Mouse (Mus musculus): ENCODE data around the gene Paqr3. TPM values are rescaled to one million over a fixed set of nuclear protein-coding genes. Genes with fewer than 3 reads are reported as not detected.

Gene Paqr3
- 1.8 and 2.7 TPM in 2 replicates for polyA plus RNA-seq (2015; fragmentation: Nextera tagmentation; extraction: Ambion mirVana)

GRCm38 (mm10) chr5:97111207-97111910, at the start of gene Paqr3:
Paqr3 (minus strand) TSS chr5:97111596.
- H3K4me1 ChIP-seq (replicated peaks; ENCODE audit: control insufficient read depth, insufficient read depth, low read length) = peaks cover 7% of the 10 kb centered on the region
- peak within 1 kb of the TSS; percentile 46; the same call in 1 of the 2 replicates for H3K27ac ChIP-seq (ENCODE audit: low read length)
- peak within 1 kb of the TSS; percentile 97 for H3K4me2 ChIP-seq (ENCODE audit: low read depth, low read length)
- no peaks in the 10 kb centered on the region for H3K36me3 ChIP-seq (ENCODE audit: control insufficient read depth, insufficient read depth, low read length)
- H3K9ac ChIP-seq (ENCODE audit: low read length) = peak within 1 kb of the TSS; percentile 81
- no peaks in the 10 kb centered on the region for H3K27me3 ChIP-seq (ENCODE audit: control insufficient read depth, insufficient read depth, low read depth, low read length)
- no peaks in the 10 kb centered on the region for H3K9me3 ChIP-seq (ENCODE audit: control insufficient read depth, low read length)
- peak within 1 kb of the TSS; percentile 77 for H3K4me3 ChIP-seq (ENCODE audit: low read length)
- peak; percentile 98 for ATAC-seq (ENCODE audit: low read depth)
- 0% methylated on average over 56 of the region's 62 CpGs for WGBS

DNA sequence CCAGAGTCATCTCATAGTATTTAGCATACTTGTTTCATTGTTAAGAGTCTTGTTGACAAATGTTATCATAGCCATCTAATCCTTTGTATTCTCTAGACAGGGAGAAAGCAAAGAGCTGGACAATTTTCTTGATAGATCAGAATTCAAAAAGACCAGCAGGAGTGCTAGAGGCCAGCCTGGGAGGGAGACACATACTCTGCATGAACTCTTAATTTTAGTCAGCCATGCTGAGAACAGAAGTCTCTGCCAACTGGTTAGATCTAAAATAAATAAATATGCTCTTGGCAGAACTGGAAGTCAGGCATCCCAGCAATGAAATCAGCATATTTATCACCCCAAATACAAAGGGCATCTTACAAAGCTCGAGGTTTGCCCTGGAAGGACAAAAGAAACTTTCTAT, 43.3 kb upstream of the Paqr3 start:
- 14% methylated on average over 1 of the region's 1 CpGs for WGBS
- Histone ChIP-seq H3K4me1 (replicated peaks; ENCODE audit: control insufficient read depth, insufficient read depth, low read length) (no peaks in the 10 kb centered on the region), H3K27ac (ENCODE audit: low read length) (no peak overlapping the region), H3K36me3 (ENCODE audit: control insufficient read depth, insufficient read depth, low read length) (no peaks in the 10 kb centered on the region), H3K9ac (ENCODE audit: low read length) (no peak overlapping the region), H3K9me3 (ENCODE audit: control insufficient read depth, low read length) (no peaks in the 10 kb centered on the region), H3K27me3 (ENCODE audit: control insufficient read depth, insufficient read depth, low read depth, low read length) (no peaks in the 10 kb centered on the region), H3K4me2 (ENCODE audit: low read depth, low read length) (no peak overlapping the region), H3K4me3 (ENCODE audit: low read length) (no peak overlapping the region)
- 0 out of 2 replicates have a peak, but pooled peaks have one; percentile 28 for ATAC-seq (ENCODE audit: low read depth)

DNA sequence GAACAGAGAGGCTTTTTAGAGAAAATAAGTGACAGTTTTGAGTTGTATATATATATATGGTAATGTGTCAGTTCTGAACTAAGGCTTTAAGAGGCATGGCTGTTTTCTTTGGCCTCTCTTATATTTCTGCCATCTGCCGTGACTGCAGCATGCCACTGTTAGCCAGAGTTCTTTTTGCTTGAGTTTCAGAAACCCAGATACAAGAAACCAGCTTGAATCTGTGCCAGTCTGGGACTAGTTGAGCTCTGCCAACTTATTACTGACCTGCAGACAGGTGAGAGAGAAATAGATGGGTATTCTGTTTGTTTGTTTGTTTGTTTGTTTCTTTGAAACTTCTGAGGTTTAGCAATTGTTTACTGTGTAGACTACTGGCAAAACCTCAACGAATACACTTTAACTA, 23.9 kb upstream of the Paqr3 start:
- Histone ChIP-seq H3K36me3 (ENCODE audit: control insufficient read depth, insufficient read depth, low read length) (no peaks in the 10 kb centered on the region), H3K9me3 (ENCODE audit: control insufficient read depth, low read length) (no peaks in the 10 kb centered on the region), H3K4me2 (ENCODE audit: low read depth, low read length) (no peak overlapping the region), H3K9ac (ENCODE audit: low read length) (no peak overlapping the region), H3K27me3 (ENCODE audit: control insufficient read depth, insufficient read depth, low read depth, low read length) (no peaks in the 10 kb centered on the region), H3K4me1 (replicated peaks; ENCODE audit: control insufficient read depth, insufficient read depth, low read length) (no peaks in the 10 kb centered on the region), H3K27ac (ENCODE audit: low read length) (no peak overlapping the region), H3K4me3 (ENCODE audit: low read length) (no peak overlapping the region)
- WGBS = 84% methylated on average over 2 of the region's 2 CpGs
- ATAC-seq (ENCODE audit: low read depth) = no peak

DNA sequence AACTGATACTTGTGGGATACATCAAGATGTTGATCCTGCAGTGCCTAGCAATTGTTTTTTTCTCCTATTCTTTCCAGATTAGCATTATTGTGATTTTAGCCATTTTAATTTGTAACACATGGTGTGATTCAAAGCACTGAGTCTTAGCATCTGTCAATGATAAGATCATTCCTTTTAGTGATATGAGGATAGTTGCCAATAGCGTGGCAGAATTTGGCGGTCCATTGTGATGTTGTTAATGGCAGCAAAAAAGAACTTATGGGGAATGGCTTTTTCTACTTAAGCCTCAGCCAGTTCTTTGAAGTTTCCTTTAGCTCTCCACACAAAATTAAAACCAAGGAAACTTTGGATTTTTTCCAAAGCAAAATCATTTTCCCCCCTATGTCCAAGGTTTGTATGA, 18.2 kb upstream of the Paqr3 start:
- ATAC-seq (ENCODE audit: low read depth) = no peak
- Histone ChIP-seq H3K27ac (ENCODE audit: low read length) (no peak overlapping the region), H3K4me3 (ENCODE audit: low read length) (no peak overlapping the region), H3K4me1 (replicated peaks; ENCODE audit: control insufficient read depth, insufficient read depth, low read length) (no peaks in the 10 kb centered on the region), H3K4me2 (ENCODE audit: low read depth, low read length) (no peak overlapping the region), H3K9ac (ENCODE audit: low read length) (no peak overlapping the region), H3K27me3 (ENCODE audit: control insufficient read depth, insufficient read depth, low read depth, low read length) (peaks cover 3% of the 10 kb centered on the region; the same call in 1 of the 2 replicates), H3K9me3 (ENCODE audit: control insufficient read depth, low read length) (no peaks in the 10 kb centered on the region), H3K36me3 (ENCODE audit: control insufficient read depth, insufficient read depth, low read length) (no peaks in the 10 kb centered on the region)
- WGBS = 83% methylated on average over 2 of the region's 2 CpGs

DNA sequence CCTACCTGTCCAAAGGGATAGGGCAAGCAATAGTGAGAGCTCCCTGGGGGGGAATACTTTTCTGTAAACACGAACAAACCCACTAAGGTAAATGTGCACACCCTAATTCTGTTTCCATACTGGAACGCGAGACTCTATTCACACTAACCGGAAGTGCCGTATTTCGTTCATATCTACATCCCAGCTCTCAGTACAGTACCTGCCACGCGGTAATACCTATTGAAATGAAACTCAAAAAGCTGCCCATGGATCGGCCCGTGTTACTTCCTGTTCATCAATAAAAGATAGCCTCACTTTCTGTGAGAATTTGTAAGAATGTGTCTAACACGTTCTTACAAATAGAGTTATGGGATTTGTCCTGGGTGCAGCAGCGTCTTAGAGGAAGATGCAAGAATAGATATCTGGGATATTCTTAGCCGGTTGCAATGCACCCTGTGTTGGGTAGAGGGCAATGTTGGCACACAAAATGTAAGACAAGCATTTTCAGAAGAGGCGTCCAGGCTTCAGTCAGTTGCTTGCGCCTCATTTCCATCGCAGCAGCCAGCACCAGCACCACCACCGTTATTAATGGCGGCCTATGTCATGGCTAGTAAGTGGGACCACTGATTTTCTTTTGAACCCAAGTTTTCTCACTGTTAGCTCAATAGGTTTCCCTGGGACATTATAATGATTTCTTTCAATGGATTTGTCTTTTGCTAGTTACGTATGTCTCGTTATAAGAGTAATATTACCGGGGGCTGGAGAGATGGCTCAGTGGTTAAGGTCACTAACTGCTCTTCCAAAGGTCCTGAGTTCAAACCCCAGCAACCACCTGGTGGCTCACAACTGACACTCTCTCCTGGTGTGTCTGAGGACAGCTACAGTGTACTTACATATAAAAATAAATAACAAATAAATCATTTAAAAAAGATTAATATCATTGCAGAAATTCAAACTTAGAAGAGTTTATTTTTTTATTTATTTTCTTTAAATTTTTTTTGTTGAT, 17.1 kb upstream of the Paqr3 start:
- no peaks in the 10 kb centered on the region for H3K9me3 ChIP-seq (ENCODE audit: control insufficient read depth, low read length)
- no peak overlapping the region for H3K9ac ChIP-seq (ENCODE audit: low read length)
- H3K27ac ChIP-seq (ENCODE audit: low read length) = no peak overlapping the region
- H3K27me3 ChIP-seq (ENCODE audit: control insufficient read depth, insufficient read depth, low read depth, low read length) = peaks cover 3% of the 10 kb centered on the region; the same call in 1 of the 2 replicates
- no peak overlapping the region for H3K4me2 ChIP-seq (ENCODE audit: low read depth, low read length)
- H3K4me3 ChIP-seq (ENCODE audit: low read length) = no peak overlapping the region
- H3K36me3 ChIP-seq (ENCODE audit: control insufficient read depth, insufficient read depth, low read length) = no peaks in the 10 kb centered on the region
- peak; percentile 45 for ATAC-seq (ENCODE audit: low read depth)
- WGBS = 43% methylated on average over 21 of the region's 21 CpGs
- no peaks in the 10 kb centered on the region for H3K4me1 ChIP-seq (replicated peaks; ENCODE audit: control insufficient read depth, insufficient read depth, low read length)

DNA sequence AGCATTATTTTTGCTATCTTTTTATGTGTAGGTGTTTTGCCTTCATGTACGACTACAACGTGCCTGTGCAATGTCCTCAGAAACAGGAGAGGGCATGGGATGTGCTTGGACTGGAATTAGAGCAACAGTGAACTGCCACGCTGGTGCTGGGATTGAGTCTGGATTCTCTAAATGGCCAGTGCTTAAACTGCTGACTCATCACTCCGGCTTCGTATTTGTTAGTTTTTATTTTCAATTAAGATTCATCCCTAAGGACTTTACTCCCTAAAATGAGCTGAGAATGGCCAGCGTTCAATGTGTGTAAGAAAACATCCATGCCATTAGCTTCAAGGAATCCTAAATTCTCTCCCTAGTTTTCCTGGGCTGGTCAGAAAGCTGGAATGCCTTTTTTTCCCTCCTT, 15.9 kb upstream of the Paqr3 start:
- no peak overlapping the region for H3K27ac ChIP-seq (ENCODE audit: low read length)
- no peak for ATAC-seq (ENCODE audit: low read depth)
- H3K4me2 ChIP-seq (ENCODE audit: low read depth, low read length) = no peak overlapping the region
- H3K4me1 ChIP-seq (replicated peaks; ENCODE audit: control insufficient read depth, insufficient read depth, low read length) = no peaks in the 10 kb centered on the region
- 83% methylated on average over 6 of the region's 6 CpGs for WGBS
- H3K27me3 ChIP-seq (ENCODE audit: control insufficient read depth, insufficient read depth, low read depth, low read length) = peaks cover 3% of the 10 kb centered on the region; the same call in 1 of the 2 replicates
- no peaks in the 10 kb centered on the region for H3K36me3 ChIP-seq (ENCODE audit: control insufficient read depth, insufficient read depth, low read length)
- H3K4me3 ChIP-seq (ENCODE audit: low read length) = no peak overlapping the region
- H3K9ac ChIP-seq (ENCODE audit: low read length) = no peak overlapping the region
- H3K9me3 ChIP-seq (ENCODE audit: control insufficient read depth, low read length) = no peaks in the 10 kb centered on the region

GRCm38 (mm10) chr5:97126005-97126404, 14.6 kb upstream of the Paqr3 start:
- 11% methylated on average over 4 of the region's 4 CpGs for WGBS
- ATAC-seq (ENCODE audit: low read depth) = peak; percentile 75

GRCm38 (mm10) chr5:97125459-97125970, 14.1 kb upstream of the Paqr3 start:
- Histone ChIP-seq H3K27me3 (ENCODE audit: control insufficient read depth, insufficient read depth, low read depth, low read length) (peaks cover 3% of the 10 kb centered on the region; the same call in 1 of the 2 replicates), H3K4me1 (replicated peaks; ENCODE audit: control insufficient read depth, insufficient read depth, low read length) (no peaks in the 10 kb centered on the region), H3K4me2 (ENCODE audit: low read depth, low read length) (peak overlapping the region; percentile 29; the same call in 1 of the 2 replicates), H3K36me3 (ENCODE audit: control insufficient read depth, insufficient read depth, low read length) (no peaks in the 10 kb centered on the region), H3K9ac (ENCODE audit: low read length) (no peak overlapping the region), H3K9me3 (ENCODE audit: control insufficient read depth, low read length) (no peaks in the 10 kb centered on the region), H3K4me3 (ENCODE audit: low read length) (no peak overlapping the region), H3K27ac (ENCODE audit: low read length) (0 out of 2 replicates have a peak overlapping the region, but pooled peaks have one; percentile 1)
- peak; percentile 23; the same call in 1 of the 2 replicates for ATAC-seq (ENCODE audit: low read depth)
- WGBS = 50% methylated on average over 10 of the region's 10 CpGs

More at GRCm38 (mm10) chr5:97126005-97126404, 14.6 kb upstream of the Paqr3 start:
- H3K4me3 ChIP-seq (ENCODE audit: low read length) = no peak overlapping the region
- peaks cover 3% of the 10 kb centered on the region; the same call in 1 of the 2 replicates for H3K27me3 ChIP-seq (ENCODE audit: control insufficient read depth, insufficient read depth, low read depth, low read length)
- no peaks in the 10 kb centered on the region for H3K4me1 ChIP-seq (replicated peaks; ENCODE audit: control insufficient read depth, insufficient read depth, low read length)
- no peak overlapping the region for H3K9ac ChIP-seq (ENCODE audit: low read length)
- no peaks in the 10 kb centered on the region for H3K9me3 ChIP-seq (ENCODE audit: control insufficient read depth, low read length)
- H3K36me3 ChIP-seq (ENCODE audit: control insufficient read depth, insufficient read depth, low read length) = no peaks in the 10 kb centered on the region
- H3K27ac ChIP-seq (ENCODE audit: low read length) = no peak overlapping the region
- no peak overlapping the region for H3K4me2 ChIP-seq (ENCODE audit: low read depth, low read length)
